Mouse (Mus musculus): ENCODE results near the gene Olfr427. TPM values are rescaled to one million over a fixed set of nuclear protein-coding genes. Genes with fewer than 3 reads are reported as not detected.
"Not testable (repeated sequence)": the region's sequence is repeated elsewhere in the genome, so short reads cannot be mapped to it uniquely, and the experiment has no call there.

Olfr427 gene
- total RNA-seq (2021), result not detected

DNA sequence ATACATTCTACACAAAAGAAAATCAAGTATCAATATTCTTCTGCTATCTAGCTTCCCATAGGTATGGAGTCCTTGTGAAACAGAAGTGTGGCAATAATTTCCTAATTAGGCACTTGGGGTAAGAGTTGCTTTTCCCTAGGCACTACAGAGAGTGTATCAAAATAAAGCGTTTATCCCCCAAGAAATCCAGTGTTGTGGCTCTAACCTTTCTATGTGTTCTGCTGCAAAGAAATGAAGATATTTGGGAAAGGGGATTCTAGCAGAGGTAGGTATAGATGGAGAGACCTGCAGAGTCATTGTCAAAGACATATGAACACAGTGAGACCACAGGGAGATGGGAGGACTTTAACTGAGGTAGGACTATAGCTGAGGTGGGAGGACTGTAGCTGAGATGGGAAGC is at the start of gene Olfr427:
Olfr427 (plus strand) TSS at position 301 of the 400 bp plus-strand sequence.
- intact Hi-C loops (cut with DNase I), result no loop called here
- no peak for DNase-seq

DNA sequence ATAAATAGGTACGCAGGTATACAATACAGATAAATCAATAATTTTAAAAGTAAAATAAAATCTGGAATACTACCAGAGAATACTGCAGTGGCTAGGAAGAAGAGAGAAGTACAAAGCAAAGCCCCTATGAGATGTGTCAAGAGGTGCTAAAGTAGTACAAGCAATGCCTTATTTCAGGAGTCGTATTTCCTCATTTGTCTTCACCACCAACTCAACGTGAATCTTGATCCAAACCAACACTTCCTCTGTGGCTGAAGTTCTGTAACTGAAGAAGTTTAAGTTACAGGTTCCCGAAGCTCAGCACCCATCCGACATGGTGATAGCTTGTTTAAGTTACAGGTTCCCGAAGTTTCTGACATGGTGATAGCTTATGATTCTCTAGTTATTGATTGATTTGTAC is 48.5 kb upstream of the Olfr427 start:
- intact Hi-C loops (cut with DNase I); DNase-seq: not testable (repeated sequence)

DNA sequence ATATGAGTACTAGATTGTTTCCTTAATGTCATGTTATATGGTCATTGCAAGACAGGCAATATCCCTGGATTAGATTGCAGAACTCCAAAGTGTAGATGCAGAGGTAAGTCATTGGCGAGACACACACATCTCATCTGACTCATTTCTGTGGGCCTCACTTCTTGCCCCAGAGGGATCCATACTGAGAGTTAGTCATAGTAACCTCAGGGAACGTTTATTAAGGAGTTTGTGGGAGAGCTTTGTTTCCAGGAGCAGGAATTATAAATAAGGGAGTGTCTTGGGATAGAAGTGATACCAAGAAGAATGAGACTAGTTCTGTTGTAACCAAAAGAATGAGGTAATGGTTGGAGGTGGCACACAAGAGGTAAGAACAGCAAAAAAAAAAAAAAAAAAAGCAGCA is 47.8 kb upstream of the Olfr427 start, which contains the start of gene Olfr432:
Olfr432 (plus strand) TSS at position 313 of the 400 bp plus-strand sequence.
- no peak for DNase-seq
- intact Hi-C loops (cut with DNase I), result no loop called here

DNA sequence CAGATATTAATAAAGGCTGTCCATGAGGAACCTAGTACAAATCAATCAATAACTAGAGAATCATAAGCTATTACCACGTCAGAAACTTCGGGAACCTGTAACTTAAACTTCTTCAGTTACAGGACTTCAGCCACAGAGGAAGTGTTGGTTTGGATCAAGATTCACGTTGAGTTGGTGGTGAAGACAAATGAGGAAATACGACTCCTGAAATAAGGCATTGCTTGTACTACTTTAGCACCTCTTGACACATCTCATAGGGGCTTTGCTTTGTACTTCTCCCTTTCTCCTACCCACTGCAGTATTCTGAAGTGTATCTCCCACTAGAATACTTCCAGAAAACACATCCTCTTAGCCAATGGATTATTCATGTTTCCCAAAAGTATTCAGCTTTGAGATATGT is 47.3 kb upstream of the Olfr427 start:
- intact Hi-C loops (cut with DNase I); DNase-seq: not testable (repeated sequence)

DNA sequence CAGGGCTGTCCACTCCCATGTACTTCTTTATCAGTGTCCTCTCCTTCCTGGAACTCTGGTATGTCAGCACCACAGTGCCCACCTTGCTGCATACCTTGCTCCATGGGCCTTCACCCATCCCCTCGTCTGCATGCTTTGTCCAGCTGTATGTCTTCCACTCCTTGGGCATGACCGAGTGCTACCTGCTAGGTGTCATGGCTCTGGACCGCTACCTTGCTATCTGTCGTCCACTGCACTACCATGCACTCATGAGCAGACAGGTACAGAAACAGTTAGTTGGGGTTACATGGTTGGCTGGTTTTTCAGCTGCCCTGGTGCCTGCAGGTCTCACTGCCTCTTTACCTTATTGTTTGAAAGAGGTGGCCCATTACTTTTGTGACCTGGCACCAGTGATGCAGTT is 46.2 kb upstream of the Olfr427 start:
- intact Hi-C loops (cut with DNase I), result no loop called here
- no peak for DNase-seq

DNA sequence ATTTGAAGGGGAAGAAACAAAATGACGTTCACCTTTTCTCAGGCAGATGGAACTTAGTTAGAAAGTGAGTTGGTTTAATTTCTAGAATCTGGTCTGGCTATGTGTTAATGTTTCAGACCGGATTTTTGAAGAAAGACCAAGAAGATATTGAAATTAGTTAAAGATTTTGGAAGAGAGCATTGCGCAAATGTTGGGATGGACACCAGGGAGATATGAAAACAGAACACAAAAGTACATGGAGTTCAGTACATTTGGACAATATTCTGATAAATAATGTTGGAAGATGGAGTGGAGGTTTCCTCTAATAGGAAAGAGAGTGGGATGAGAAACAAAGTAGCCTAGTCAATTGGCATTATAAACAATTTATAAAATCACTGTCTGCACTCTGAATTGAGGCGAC is 45.2 kb upstream of the Olfr427 start:
- intact Hi-C loops (cut with DNase I), result no loop called here
- DNase-seq, result no peak

DNA sequence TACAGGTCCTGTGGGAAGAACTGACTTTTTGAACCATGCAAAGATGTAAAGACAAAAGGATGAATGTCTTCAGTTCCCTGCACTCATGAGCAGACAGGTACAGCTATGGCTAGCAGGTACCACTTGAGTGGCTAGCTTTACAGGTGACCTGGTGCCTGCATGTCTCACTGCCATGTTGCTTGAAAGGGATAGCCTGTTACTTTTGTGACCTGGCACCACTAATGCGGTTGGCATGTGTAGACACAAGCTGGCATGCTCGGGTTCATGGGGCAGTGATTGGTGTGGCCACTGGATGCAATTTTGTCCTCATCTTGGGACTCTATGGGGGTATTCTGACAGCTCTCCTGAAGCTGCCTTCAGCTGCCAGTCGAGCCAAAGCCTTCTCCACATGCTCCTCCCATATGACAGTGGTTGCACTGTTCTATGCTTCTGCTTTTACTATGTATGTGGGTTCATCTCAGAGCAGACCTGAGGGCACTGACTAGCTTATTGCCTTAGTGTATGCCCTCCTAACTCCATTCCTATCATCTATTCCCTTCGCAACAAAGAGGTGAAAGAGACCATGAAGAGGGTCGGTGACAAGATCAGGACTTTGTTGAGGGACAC is 44.7 kb upstream of the Olfr427 start:
- DNase-seq, result no peak
- intact Hi-C loops (cut with DNase I), result no loop called here

DNA sequence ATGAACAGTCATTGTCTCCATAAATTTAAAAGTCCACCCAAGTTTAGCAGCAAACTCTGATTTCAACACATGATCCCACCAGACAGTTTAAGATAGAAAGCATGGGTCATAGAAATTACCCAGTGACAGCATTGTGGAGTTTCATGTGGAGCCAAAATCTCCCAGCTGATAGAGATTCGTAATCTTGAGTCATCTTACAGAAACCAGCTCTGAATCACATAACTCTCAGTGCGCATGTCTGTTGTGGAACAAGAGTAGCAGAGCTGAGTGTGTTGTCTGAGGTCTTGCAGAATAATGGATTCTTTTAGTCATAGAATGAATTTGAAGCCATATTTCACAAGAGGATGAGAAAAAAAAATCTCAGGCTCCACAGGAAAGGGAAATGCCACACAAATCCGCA is 43.7 kb upstream of the Olfr427 start:
- intact Hi-C loops (cut with DNase I), result no loop called here
- DNase-seq, result no peak

DNA sequence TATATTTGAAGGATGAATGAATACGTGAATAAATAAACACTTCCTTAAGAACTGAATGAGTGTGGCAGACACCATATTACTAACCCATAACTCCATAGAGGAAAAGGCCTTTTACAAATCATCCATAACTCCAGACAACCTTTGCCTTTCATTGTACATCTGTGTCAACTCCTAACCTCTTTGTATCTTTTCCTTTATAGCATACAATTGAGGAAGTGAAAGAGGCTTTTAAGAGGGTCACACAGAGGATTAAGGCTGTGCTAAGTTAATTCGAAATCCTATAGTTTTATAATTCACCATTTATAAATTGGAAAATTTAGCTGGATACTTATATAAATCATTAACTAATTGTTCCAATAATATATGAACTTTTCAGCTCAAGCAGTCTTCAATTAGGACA is 41.4 kb upstream of the Olfr427 start:
- intact Hi-C loops (cut with DNase I), result no loop called here
- DNase-seq, result no peak

DNA sequence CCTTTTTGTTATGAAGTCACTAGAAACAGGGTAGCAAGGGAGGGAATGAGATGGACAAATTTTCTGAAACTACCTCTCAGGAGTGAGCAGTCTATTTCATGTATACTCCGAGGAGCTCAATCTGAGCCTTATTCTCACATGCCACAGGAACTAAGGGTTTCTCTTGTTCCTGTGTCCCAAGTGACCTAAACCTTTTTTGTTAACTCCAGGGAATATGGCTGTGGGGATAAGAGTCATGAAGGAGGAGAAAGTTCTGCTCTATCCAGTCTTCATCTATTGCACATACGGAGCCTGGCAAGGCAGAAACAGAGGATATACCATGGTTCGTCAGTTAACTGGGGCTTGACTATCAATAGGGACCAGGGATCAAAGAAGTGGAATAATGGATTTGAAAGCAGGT is 30.4 kb upstream of the Olfr427 start, which contains the start of gene Olfr430:
Olfr430 (plus strand) TSS at position 301 of the 400 bp plus-strand sequence.
- intact Hi-C loops (cut with DNase I), result no loop called here
- no peak for DNase-seq

DNA sequence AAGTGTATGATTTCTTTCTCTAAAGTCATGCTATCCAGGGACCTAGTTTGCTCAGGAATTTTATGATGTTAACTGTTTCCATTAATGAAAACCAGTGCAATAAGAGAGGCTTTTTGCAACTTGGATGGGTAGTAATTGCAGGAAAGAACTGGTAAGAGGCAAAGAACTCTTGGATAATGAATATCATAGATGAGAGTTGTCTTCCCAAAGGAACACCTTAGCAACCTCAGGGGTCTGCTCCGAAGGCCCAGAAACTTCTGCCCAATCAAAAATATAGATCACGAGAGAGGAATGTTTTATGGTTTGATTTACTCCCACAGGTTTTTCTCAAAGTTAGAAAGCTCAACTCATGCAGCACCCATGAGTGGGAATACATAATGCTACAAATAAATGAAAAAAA is 12.7 kb upstream of the Olfr427 start, which contains the start of gene Olfr429:
Olfr429 (plus strand) TSS at position 301 of the 400 bp plus-strand sequence.
- intact Hi-C loops (cut with DNase I), result no loop called here
- no peak for DNase-seq

DNA sequence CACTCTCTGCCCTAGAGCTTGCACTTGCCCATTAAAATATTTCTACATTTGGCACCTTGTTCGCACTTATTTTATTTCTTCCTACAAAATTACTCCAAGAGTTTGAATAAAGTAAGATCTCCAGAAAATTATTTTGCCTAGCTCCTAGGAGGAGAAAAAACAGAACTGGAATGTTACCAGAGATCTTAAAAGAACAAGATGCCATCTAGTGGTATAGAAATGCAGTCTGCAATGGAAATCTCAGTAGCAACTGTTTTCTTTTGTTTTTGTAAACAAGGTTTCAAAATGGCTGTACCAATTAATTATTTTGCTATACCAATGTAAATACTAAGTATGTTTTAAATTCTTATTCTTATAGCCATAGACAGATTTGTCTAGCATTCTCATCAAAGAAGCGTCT is 7.0 kb downstream of the Olfr427 start:
- DNase-seq, result no peak
- intact Hi-C loops (cut with DNase I), result loop anchor here (1.0 to 10.0 kb wide), 2 partner anchors 249 to 647 kb away; no protein-coding TSS in a partner anchor

DNA sequence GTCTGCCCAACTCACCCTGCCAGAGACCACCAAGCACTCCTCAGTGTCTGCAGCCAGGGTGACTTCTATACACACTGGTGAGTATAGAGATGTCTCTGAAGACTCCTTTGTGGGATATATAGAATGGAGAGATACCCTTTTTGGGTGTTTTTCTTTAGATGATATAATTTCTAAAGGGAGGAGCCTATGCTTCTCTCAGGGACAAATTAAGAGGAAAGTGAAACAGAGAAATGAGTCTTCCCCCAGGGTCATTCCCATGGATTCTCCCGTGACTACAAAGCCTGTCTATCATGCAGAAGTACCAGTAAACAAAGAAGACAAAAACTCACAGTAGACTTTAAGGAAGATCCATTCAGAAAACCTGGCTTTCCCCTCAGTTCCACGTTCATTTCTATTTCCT is 24.4 kb downstream of the Olfr427 start, which contains the start of gene Olfr231:
Olfr231 (minus strand) TSS at position 101 of the 400 bp plus-strand sequence.
- intact Hi-C loops (cut with DNase I), result no loop called here

DNA sequence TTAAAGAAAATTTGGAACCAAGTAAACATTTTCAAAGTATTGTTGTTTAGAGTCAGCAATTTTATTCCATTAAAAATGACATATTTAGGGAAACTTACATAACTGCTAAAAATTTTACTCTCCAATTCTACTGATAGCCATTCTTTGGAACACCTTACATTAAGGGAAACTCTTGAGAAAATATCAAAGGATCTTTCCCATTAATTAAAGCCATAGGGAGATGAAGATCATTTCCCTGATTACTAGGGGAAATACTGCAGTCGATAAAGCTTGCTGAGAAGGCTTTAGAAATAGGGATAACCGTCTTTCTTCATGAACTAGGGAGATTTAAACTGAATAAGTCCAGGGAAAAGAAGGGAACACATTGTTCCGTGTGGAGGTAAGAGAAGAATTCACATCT is 34.5 kb downstream of the Olfr427 start, which contains the start of gene Olfr424:
Olfr424 (plus strand) TSS at position 301 of the 400 bp plus-strand sequence.
- no peak for DNase-seq
- intact Hi-C loops (cut with DNase I), result no loop called here

More for the DNA sequence above, 24.4 kb downstream of the Olfr427 start, which contains the start of gene Olfr231:
- DNase-seq, result no peak

DNA sequence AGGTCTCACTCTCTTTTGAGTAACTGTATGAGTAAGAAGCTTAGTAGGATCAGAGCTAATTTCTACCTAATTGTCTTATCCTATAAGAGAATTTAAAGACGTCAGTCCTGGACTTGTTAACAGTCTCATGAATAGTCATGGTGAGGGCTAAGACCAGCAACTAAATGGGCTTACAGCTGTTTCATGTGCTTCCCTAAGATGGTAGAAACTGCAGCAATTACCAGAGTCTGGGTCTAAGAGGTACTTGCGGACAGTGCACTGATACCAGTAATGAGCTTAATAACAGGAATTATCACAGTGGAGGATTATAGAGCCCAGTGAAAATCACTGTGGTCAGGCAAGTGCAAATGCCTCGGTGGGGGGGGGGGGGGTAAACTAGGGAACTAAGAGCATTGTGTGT is 35.3 kb downstream of the Olfr427 start:
- intact Hi-C loops (cut with DNase I), result no loop called here

DNA sequence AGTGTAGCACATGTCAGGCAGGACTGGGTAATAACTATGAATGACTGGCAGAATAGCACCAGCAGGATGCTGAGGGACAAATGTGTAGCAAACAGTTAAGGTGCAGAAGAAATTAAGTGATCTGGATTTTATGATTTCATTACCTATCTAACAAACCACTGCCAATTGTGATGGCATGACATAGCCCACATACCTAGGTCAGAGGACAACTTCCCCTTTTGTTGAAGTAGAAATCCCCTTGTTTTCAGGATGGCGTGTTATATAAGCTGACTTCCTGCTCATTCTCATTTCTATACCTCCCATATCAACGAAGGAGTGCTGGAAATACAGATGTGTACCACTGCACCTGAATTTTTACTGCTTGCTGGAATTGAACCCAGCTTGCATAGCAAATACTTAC is 44.7 kb downstream of the Olfr427 start:
- DNase-seq, result no peak
- intact Hi-C loops (cut with DNase I), result no loop called here

More for the DNA sequence above, 35.3 kb downstream of the Olfr427 start:
- DNase-seq, result no peak

DNA sequence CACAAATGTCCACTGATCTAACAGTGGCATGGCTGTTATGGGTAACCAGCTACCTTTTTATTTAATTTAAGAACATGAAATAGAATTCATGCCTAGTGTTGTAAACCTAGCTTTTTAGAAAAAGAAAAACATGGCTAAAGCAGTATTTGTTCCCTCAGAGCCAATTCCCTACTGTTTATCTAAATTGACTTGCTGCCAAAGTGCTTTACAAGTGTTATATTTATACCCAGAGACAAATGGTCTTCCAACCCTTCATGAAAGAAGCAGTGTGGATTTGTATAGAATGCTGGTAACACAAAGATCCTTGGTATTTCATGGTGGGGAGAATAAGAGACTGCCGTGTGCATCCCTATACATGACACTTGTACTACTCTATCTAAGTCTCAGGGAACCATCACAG is 50.0 kb downstream of the Olfr427 start:
- DNase-seq, result no peak
- intact Hi-C loops (cut with DNase I), result no loop called here

DNA sequence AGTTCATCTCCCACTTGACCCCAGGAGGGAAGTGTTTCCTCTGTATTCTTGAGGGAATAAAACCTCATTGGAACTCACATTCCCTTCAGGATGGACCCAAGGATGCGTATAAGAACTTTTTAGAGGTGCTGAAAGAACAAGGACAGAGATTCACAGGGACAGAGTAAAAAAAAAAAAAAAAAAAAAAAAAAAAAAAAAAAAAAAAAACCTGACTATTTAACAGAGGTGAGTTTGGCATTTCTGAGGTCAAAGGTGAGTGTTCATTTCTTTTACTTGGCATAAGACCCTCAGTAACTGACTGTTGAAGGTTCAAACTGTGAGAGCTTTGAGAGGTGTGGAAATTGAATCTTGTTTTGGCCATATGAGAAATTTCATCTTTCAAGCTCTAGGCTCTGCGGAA is 52.6 kb downstream of the Olfr427 start:
- DNase-seq, result no peak
- intact Hi-C loops (cut with DNase I), result no loop called here
